Mouse (Mus musculus): ENCODE data around the gene Nol7. TPM values are rescaled to one million over a fixed set of nuclear protein-coding genes. Genes with fewer than 3 reads are reported as not detected.

Gene Nol7
- total RNA-seq (2014; fragmentation: Nextera tagmentation) (155 and 192 TPM in 2 replicates), total RNA-seq (2017) (226 and 290 TPM in 2 replicates)

GRCm38 (mm10) chr13:43398297-43399080, at the start of gene Nol7:
TSS of gene Nol7 (plus strand) at chr13:43398390.
- peak; percentile 92 for ATAC-seq (replicated peaks; ENCODE audit: poor library complexity, severe bottlenecking)

- no peak for ATAC-seq (replicated peaks; ENCODE audit: poor library complexity, severe bottlenecking)
Observed at GRCm38 (mm10) chr13:43349376-43349775, 48.8 kb upstream of the Nol7 start.

GRCm38 (mm10) chr13:43350489-43351169, 47.6 kb upstream of the Nol7 start:
- ATAC-seq (replicated peaks; ENCODE audit: poor library complexity, severe bottlenecking), result no peak

GRCm38 (mm10) chr13:43353356-43353755, 44.8 kb upstream of the Nol7 start:
- ATAC-seq (replicated peaks; ENCODE audit: poor library complexity, severe bottlenecking), result no peak

DNA sequence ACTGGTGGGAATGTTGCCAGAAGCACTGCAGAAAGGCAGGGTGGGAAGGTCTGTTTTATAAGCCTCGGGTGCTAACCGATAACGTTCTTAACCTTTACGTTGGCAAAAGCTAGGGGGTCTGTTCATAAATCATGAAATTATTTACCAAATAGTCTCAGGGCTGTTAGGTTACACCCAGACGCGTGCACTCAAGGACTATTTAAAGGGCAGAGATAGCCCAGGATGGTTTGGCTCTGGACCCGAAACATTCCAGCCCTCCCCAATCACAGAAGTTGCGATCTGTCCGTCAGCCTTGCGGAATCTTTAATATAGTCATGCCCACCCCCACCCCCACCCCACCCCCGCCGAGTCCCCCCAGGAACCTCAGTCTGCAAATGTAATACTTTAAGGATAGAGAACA, 43.8 kb upstream of the Nol7 start:
- ATAC-seq (replicated peaks; ENCODE audit: poor library complexity, severe bottlenecking), result no peak

- ATAC-seq (replicated peaks; ENCODE audit: poor library complexity, severe bottlenecking), result no peak
Observed at GRCm38 (mm10) chr13:43356346-43357125, 41.7 kb upstream of the Nol7 start.

DNA sequence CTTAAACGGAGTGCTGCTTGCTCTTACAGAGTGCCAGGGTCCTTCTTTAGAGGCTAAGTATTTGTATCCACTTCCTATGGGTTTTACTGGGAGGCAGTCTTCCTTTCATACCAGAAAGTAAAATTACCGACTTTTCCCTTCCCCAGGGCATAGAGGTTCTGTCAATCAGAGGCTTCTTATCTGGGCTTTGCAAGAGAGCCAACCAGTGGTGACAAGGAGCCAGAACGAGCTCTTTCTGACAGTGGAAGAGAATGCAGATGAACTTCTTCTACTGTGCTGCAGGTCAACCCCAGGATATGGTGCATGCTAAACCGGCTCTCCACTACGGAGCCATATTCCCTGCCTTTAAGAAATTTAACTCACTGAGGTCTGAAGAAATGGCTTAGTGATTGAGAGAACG, 37.7 kb upstream of the Nol7 start:
- ATAC-seq (replicated peaks; ENCODE audit: poor library complexity, severe bottlenecking), result no peak

GRCm38 (mm10) chr13:43362353-43362752, 35.8 kb upstream of the Nol7 start:
- no peak for ATAC-seq (replicated peaks; ENCODE audit: poor library complexity, severe bottlenecking)

- ATAC-seq (replicated peaks; ENCODE audit: poor library complexity, severe bottlenecking), result peak; percentile 99
Observed at GRCm38 (mm10) chr13:43364985-43365824, 33.0 kb upstream of the Nol7 start, which contains the start of gene Sirt5. TSS of gene Sirt5 (plus strand) at chr13:43365496.

- no peak for ATAC-seq (replicated peaks; ENCODE audit: poor library complexity, severe bottlenecking)
Observed at GRCm38 (mm10) chr13:43365825-43366184, 32.4 kb upstream of the Nol7 start.

DNA sequence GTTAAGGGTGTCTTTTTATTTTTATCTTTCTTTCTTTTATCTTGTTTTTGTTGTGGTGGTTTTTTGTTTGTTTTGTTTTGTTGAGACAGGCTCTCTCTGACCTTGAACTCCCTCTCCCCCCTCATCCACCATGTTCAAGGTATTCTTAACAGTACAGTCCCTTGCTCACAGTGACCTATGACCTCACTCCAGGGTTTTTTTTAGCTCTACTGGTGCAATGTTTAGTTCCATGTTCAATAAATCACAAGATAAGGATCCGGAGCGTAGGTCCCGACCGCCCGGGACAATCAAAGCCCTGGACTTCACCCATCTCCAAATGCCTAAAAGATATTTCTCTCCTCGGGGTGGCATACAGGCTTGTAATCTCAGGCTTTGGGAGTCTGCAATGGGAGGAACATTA, 28.1 kb upstream of the Nol7 start:
- ATAC-seq (replicated peaks; ENCODE audit: poor library complexity, severe bottlenecking), result no peak

DNA sequence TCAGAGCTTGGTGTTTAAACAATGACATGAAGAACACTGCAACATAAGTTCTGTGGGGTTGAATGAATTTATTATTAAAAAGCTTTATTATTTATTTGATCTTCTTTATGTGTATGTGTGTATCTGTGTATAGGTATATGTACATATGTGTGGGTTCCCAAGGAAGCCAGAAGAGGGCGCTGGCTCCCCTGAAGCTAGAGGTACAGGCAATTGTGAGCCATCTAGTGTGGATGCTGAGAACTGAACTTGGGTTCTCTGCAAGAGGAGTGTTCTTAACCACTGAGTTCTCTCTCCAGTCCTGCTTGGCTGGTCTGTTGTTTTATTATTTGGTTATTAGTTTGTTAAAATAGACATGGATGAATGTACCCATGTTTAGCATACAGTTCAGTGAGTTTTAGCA, 25.3 kb upstream of the Nol7 start:
- ATAC-seq (replicated peaks; ENCODE audit: poor library complexity, severe bottlenecking), result no peak

DNA sequence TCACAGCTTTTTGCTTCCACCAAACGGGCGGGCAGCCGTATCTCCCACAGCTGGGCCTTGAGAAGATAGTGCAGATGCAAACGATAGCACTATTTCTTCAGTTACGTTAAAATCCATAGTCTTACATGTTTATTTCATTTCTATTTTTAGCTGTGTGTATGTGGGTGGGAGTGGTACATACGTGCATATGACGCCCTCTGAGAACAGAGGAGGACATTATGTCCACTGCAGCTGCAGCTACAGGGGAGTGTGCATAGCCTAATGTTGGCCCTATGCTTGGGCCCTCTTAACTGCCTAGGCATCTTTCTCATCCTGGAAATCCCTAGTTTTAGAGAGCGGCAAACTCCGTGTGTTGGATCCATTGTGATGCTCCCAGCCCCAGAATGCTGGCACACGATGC, 24.0 kb upstream of the Nol7 start:
- ATAC-seq (replicated peaks; ENCODE audit: poor library complexity, severe bottlenecking), result no peak

DNA sequence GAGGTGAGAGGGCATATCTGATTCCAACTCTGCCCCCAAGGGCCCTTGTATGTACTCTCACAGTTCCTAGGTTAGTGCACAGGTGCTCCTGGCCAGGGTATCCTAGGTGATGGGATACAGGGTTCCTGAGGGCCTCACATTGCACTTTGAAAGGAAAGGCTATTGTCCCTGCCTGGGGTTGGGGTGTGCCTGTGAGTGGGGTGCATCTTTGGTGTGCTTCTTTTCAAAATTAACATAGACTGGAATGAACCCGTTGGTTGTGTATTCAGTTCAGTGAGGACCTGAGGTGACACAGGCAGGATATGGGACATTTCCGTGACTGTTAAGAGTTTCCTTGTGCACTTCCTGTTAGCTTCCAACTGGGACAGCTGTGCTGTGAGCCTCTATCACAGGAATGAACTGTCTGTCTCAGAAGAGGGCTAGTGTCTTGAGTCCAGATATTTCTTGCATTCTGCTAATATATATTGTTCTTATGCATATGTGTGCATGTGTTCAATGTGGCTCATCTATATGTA, 23.2 kb upstream of the Nol7 start:
- no peak for ATAC-seq (replicated peaks; ENCODE audit: poor library complexity, severe bottlenecking)

GRCm38 (mm10) chr13:43379989-43380388, 18.2 kb upstream of the Nol7 start:
- no peak for ATAC-seq (replicated peaks; ENCODE audit: poor library complexity, severe bottlenecking)

- ATAC-seq (replicated peaks; ENCODE audit: poor library complexity, severe bottlenecking), result no peak
Observed at GRCm38 (mm10) chr13:43385321-43385720, 12.9 kb upstream of the Nol7 start.

GRCm38 (mm10) chr13:43397700-43398296, 392 bp upstream of the Nol7 start:
- ATAC-seq (replicated peaks; ENCODE audit: poor library complexity, severe bottlenecking), result no peak

DNA sequence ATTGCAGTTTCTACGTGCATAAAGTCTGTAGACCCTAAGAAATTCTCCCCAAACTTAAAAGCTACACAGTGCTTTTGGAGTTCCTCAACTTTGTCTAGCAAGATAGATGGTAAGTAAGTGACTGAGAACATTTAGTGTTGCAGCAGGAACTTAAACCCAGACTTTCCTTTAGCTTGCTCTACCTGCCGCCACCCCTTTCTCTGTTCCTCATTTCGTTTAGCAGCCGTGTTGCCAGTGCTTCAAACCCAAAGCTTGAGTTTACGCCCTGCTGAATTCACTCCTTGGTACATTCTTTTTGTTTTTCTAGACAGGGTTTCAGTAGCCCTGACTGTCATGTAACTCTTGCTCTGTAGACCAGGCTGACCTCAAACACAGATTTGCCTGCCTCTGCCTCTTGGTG, 1.4 kb downstream of the Nol7 start:
- ATAC-seq (replicated peaks; ENCODE audit: poor library complexity, severe bottlenecking), result peak; percentile 23; the same call in 1 of the 2 replicates

GRCm38 (mm10) chr13:43412311-43412710, 14.1 kb downstream of the Nol7 start:
- ATAC-seq (replicated peaks; ENCODE audit: poor library complexity, severe bottlenecking), result no peak

All from granulocyte monocyte progenitor cell, adult 5-6 weeks (primary cell).